Mouse (Mus musculus): ENCODE measurements around the gene Tmem8b. TPM values are rescaled to one million over a fixed set of nuclear protein-coding genes. Genes with fewer than 3 reads are reported as not detected.

Gene Tmem8b
- polyA plus RNA-seq, 1 experiment: 17.3 TPM

GRCm38 (mm10) chr4:43733186-43733585, 64.4 kb downstream of the Tmem8b start:
- TF ChIP-seq POLR2A (IDR thresholded peaks at IDR 0.05; ENCODE audit: borderline replicate concordance, extremely low read depth, low read depth, low read length) (no peak), CTCF (IDR thresholded peaks at IDR 0.05; ENCODE audit: insufficient read depth, low read length) (no peak)
- WGBS: 62% methylated on average over 5 of the region's 5 CpGs
- Histone ChIP-seq H3K4me1 (ENCODE audit: control insufficient read depth, insufficient read depth, low read length) (peaks cover 21% of the 10 kb centered on the region), H3K4me3 (replicated peaks; ENCODE audit: extremely low read depth, low read depth, low read length) (no peak overlapping the region)
- DNase-seq: no peak

- Histone ChIP-seq H3K4me1 (ENCODE audit: control insufficient read depth, insufficient read depth, low read length) (no peaks in the 10 kb centered on the region), H3K4me3 (replicated peaks; ENCODE audit: extremely low read depth, low read depth, low read length) (no peak overlapping the region)
- no peak for DNase-seq
- 70% methylated on average over 6 of the region's 6 CpGs for WGBS
- TF ChIP-seq POLR2A (IDR thresholded peaks at IDR 0.05; ENCODE audit: borderline replicate concordance, extremely low read depth, low read depth, low read length): no peak
- no peak for TF ChIP-seq CTCF (IDR thresholded peaks at IDR 0.05; ENCODE audit: insufficient read depth, low read length)
Observed at GRCm38 (mm10) chr4:43737144-43737543, 68.4 kb downstream of the Tmem8b start.

GRCm38 (mm10) chr4:43738989-43739674, 70.4 kb downstream of the Tmem8b start:
- no peak for DNase-seq
- WGBS: 64% methylated on average over 8 of the region's 8 CpGs
- no peak for TF ChIP-seq POLR2A (IDR thresholded peaks at IDR 0.05; ENCODE audit: borderline replicate concordance, extremely low read depth, low read depth, low read length)
- TF ChIP-seq CTCF (IDR thresholded peaks at IDR 0.05; ENCODE audit: insufficient read depth, low read length): no peak
- no peaks in the 10 kb centered on the region for H3K4me1 ChIP-seq (ENCODE audit: control insufficient read depth, insufficient read depth, low read length)
- no peak overlapping the region for H3K4me3 ChIP-seq (replicated peaks; ENCODE audit: extremely low read depth, low read depth, low read length)

GRCm38 (mm10) chr4:43741526-43741925, 72.8 kb downstream of the Tmem8b start:
- WGBS: 63% methylated on average over 5 of the region's 5 CpGs
- no peak for TF ChIP-seq POLR2A (IDR thresholded peaks at IDR 0.05; ENCODE audit: borderline replicate concordance, extremely low read depth, low read depth, low read length)
- H3K4me3 ChIP-seq (replicated peaks; ENCODE audit: extremely low read depth, low read depth, low read length): no peak overlapping the region
- DNase-seq: no peak
- no peaks in the 10 kb centered on the region for H3K4me1 ChIP-seq (ENCODE audit: control insufficient read depth, insufficient read depth, low read length)

Other genes with a start within 250 kb of the Tmem8b start
- 14.4 and 15.8 TPM in 2 replicates for gene Fam166b, start 239.8 kb upstream of the Tmem8b start, polyA plus RNA-seq (2012; rRNA removed)
- 83.6 and 83.9 TPM in 2 replicates for gene Tesk1, start 227.0 kb upstream of the Tmem8b start, polyA plus RNA-seq (2012; rRNA removed)
- 3.4 and 6.2 TPM in 2 replicates for gene Cd72, start 214.3 kb upstream of the Tmem8b start, polyA plus RNA-seq (2012; rRNA removed)
- gene Sit1, start 185.2 kb upstream of the Tmem8b start, polyA plus RNA-seq (2012; rRNA removed): 0.85 and 1.2 TPM in 2 replicates
- gene Ccdc107, start 176.1 kb upstream of the Tmem8b start, polyA plus RNA-seq (2012; rRNA removed): 191 and 235 TPM in 2 replicates
- 4.7 and 6.9 TPM in 2 replicates for gene Arhgef39, start 169.3 kb upstream of the Tmem8b start, polyA plus RNA-seq (2012; rRNA removed)
- 1.8 and 1.9 TPM in 2 replicates for gene Car9, start 162.0 kb upstream of the Tmem8b start, polyA plus RNA-seq (2012; rRNA removed)
- 32.3 and 129 TPM in 2 replicates for gene Tpm2, start 145.2 kb upstream of the Tmem8b start, polyA plus RNA-seq (2012; rRNA removed)
- 86.4 and 95.1 TPM in 2 replicates for gene Creb3, start 106.6 kb upstream of the Tmem8b start, polyA plus RNA-seq (2012; rRNA removed)
- gene Tln1, start 106.3 kb upstream of the Tmem8b start, polyA plus RNA-seq (2012; rRNA removed): 179 and 197 TPM in 2 replicates
- gene Rgp1, start 90.3 kb upstream of the Tmem8b start, polyA plus RNA-seq (2012; rRNA removed): 39.0 and 47.3 TPM in 2 replicates
- gene Gba2, start 90.1 kb upstream of the Tmem8b start, polyA plus RNA-seq (2012; rRNA removed): 19.4 and 26.0 TPM in 2 replicates
- 0.24 TPM in 1 of 2 replicates, not detected in the other for gene Msmp, start 84.5 kb upstream of the Tmem8b start, polyA plus RNA-seq (2012; rRNA removed)
- gene Npr2, start 37.0 kb upstream of the Tmem8b start, polyA plus RNA-seq (2012; rRNA removed): 77.5 and 97.5 TPM in 2 replicates
- 12.1 and 14.7 TPM in 2 replicates for gene Spag8, start 15.4 kb upstream of the Tmem8b start, polyA plus RNA-seq (2012; rRNA removed)
- 61.6 and 71.6 TPM in 2 replicates for gene Hint2, start 12.5 kb upstream of the Tmem8b start, polyA plus RNA-seq (2012; rRNA removed)
- gene Fam221b, start 174 bp downstream of the Tmem8b start, polyA plus RNA-seq (2012; rRNA removed): 0.04 and 0.15 TPM in 2 replicates
- not detected in 2 replicates for gene Olfr70, start 31.8 kb downstream of the Tmem8b start, polyA plus RNA-seq (2012; rRNA removed)
- gene Olfr71, start 41.3 kb downstream of the Tmem8b start, polyA plus RNA-seq (2012; rRNA removed): 0.37 and 0.67 TPM in 2 replicates
- 14.4 and 15.1 TPM in 2 replicates for gene Hrct1, start 58.2 kb downstream of the Tmem8b start, polyA plus RNA-seq (2012; rRNA removed)
- gene Spaar, start 61.1 kb downstream of the Tmem8b start, polyA plus RNA-seq (2012; rRNA removed): 5.7 and 9.4 TPM in 2 replicates
- gene Olfr159, start 102.0 kb downstream of the Tmem8b start, polyA plus RNA-seq (2012; rRNA removed): 0.13 TPM in 1 of 2 replicates, not detected in the other
- not detected in 2 replicates for gene Olfr156, start 154.9 kb downstream of the Tmem8b start, polyA plus RNA-seq (2012; rRNA removed)
- gene Olfr157, start 171.2 kb downstream of the Tmem8b start, polyA plus RNA-seq (2012; rRNA removed): not detected in 2 replicates
- gene Olfr155, start 182.6 kb downstream of the Tmem8b start, polyA plus RNA-seq (2012; rRNA removed): not detected in 2 replicates
- 39.4 and 43.8 TPM in 2 replicates for gene Reck, start 206.6 kb downstream of the Tmem8b start, polyA plus RNA-seq (2012; rRNA removed)